Mouse (Mus musculus): ENCODE measurements at regions not wholly inside any gene's neighbourhood (a gene's known extent, or its start where the extent isn't known, plus 50 kb on each side); places are given as distances from the start of the nearest gene placed in this dataset.

DNA sequence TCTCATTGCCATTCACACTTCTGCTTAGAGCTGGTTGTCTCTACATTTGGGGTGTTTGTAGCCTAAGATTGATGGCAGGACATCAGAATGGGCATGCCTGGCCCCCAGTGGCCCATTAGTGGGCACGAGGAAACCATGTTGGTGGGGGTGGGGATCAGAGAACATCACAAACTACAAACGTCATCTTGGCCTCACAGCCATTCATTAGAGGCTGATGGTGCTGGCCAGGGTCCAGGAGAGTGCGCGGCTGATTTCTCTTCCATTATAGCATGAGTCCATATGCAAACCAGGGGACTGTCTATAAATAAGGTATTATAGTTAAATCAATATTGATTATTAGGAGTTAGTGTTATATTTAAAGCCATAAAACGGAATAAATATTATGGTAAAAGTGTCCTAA lies 67.9 kb downstream of the 3100002H09Rik start:
- no peak for DNase-seq

DNA sequence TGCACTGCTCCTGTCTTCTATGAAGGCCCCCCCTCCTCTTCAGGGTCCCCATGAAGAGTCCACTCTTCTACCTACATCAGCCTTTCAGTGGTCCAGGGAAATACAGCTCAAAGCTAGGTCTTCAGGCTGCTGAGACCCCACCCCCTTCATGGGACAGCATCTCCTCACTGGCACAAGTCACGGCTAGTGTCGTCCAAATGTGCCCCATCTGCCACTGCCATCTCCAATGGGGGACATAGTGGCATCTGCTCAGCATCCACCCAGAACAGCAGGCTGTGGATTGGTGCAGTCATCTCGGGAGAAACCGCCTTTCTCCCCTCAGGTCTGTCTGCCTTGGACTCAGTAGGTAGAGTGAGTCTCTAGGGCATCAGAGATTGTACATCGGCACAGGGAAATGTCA lies 72.1 kb downstream of the 3100002H09Rik start:
- DNase-seq, result no peak

DNA sequence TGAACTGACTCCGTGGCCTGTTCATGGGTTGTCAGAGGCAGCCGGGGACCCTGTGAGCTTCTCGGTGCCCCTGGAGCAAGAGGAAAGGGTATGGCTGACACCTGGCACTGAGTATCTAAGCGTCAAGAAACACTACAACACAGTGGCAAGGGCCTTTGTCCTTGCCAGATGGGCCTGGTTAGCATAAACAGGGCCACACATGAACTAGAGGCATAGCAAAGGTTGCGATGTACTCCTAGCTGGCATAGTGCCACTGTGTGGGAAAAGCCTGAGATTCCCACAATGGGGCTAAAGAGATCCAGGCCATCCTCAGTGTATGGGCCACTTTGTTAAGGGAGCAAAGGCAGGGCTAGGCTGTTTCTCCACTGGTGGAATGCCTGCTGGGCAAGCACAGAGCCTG lies 72.9 kb downstream of the 3100002H09Rik start:
- DNase-seq, result no peak

GRCm38 (mm10) chr4:124533614-124534013 lies 77.0 kb downstream of the 3100002H09Rik start:
- DNase-seq, result no peak

DNA sequence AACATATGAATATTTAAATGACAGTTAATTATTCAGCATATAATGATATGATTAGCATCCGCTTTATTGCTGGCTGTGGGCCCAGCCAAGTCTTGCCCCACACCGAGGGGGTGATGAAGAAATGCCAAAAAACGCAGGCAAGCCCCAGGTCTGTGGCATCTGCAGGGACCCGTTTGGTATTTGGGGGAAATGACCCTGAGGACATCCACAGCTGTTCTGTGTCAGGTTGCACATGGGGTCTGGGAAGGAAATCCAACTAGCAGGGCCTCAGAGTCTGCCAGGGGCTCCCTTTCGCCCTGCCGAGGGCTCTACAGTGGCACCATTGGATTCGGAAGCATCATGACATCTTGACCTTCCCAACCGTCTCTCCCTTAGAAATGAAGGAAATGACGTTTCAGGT lies 80.0 kb downstream of the 3100002H09Rik start:
- no peak for DNase-seq

DNA sequence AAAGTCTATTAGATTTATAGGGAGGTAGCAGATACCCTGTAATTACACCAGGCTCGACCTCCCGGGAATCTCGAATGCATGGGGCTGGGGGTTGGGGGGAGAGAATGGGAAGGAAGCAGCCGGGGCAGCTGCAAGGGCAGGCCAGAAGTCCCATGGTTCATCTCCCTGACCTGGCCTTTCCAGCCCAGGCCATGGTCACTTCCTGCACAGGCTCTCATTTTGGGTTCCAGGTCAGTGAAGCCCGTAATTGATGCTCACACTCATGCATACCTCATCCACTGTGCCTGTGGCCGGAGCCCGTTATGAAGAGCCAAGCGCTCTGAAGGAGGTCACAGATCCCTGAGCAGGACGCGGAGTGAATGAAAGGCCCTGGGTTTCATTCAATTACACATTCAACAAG lies 83.8 kb downstream of the 3100002H09Rik start:
- no peak for DNase-seq

GRCm38 (mm10) chr4:124526362-124526761 lies 84.2 kb downstream of the 3100002H09Rik start:
- DNase-seq, result no peak

DNA sequence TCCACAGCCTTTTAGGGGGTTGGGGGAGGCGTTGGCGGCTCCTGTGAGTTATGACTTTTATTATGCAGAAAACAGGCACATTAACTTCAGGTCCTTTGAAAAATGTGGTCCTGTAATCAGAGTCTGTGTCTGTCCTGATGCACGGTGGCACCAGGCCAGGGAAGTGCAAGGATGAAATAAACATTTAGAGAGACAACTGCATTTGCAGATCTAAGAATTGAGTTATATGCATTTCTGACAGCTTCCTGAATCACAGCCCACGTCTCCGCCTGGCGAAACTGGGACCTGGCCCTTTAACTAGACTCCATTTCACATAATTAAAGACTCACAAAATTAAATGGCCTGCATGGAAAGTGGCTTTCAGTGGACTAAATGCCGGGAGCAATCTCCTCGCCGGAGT lies 90.3 kb downstream of the 3100002H09Rik start:
- DNase-seq, result no peak

DNA sequence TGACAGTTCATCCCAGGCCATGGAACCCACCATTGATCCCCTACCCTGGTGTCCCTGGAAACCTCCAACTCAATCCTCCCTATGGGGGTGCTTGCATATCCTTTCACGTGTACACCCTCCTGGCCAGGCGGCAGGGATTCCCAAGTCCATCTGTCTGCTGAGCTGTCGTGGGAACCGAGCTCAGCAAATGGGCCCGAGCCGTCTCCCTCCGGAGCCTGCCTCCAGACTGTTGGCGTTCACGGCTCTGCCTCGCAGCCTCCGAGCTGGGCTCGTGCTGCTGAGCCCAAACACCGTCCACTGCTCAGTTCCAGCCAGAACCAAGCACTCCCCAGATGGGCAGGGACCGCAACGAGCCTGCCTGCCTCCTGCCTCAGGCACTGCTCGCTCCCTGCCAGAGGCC lies 98.8 kb downstream of the 3100002H09Rik start:
- DNase-seq, result no peak

GRCm38 (mm10) chr4:124510816-124511215 lies 99.8 kb downstream of the 3100002H09Rik start:
- DNase-seq, result no peak

GRCm38 (mm10) chr4:124509695-124510094 lies 100.9 kb downstream of the 3100002H09Rik start:
- peak; percentile 11 for DNase-seq

DNA sequence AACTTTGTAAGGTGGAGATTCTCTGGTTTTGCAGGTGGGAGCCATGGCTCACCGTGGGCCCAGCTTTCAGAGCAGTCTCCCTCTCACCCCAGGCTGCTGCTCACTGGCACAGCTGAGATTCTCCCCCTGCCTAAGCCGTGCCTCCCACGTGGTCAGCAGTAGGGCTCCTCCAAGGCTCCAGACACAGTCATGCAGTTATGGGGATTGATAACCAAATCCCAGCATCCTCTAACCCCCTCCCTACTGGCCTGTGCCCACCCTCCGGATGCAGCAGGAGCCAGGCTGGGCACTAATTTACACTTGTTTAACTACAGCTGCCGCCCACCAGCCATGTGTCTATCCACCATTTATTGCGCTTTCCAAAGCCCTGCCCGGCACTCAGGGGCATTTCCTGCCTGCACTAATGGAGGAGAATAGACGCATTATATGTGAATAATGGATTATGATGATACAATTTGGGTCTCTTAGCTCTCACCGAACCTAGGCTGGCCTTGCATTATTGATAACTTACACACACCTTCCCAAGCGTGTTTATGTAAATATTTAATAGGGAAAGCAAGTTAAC lies 104.4 kb downstream of the 3100002H09Rik start:
- DNase-seq, result no peak

DNA sequence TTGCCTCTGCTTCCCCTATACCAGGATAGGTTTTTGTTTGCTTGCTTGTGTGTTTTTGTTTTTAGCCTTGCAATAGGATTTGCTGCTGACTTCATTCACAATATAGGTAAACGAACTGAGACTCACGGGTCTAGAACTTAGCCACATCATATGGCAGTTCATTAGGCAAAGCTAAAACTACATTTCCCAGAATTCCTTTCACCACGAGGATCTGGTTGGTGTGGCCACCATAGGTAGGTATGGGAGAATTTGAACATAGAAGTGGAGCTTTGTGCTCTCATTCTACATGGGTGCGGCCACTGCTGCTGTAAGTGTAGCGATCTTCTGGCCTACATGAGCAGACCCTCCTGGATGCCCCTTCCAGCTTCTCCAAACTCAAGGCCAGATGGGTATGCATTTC lies 108.8 kb downstream of the 3100002H09Rik start:
- no peak for DNase-seq

DNA sequence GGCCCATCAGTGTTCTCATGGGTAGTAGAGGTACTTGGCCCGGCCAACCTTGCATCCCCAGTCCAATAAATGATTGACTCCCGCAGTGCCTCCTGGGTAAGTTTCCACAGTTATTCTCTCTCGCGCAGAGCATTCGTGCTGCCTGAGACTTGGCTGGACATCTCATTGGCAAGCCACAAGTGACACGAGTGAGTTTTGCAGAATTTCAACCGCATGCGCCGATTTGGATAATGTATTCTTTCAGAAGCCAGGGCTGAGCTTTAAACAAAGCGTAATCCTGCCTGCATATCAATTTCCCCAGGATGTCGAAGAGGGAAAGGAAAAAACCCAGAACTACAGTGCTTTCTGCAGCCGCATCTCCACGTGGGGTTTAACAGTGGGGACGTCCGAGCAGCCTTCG lies 112.6 kb downstream of the 3100002H09Rik start:
- DNase-seq, result no peak

DNA sequence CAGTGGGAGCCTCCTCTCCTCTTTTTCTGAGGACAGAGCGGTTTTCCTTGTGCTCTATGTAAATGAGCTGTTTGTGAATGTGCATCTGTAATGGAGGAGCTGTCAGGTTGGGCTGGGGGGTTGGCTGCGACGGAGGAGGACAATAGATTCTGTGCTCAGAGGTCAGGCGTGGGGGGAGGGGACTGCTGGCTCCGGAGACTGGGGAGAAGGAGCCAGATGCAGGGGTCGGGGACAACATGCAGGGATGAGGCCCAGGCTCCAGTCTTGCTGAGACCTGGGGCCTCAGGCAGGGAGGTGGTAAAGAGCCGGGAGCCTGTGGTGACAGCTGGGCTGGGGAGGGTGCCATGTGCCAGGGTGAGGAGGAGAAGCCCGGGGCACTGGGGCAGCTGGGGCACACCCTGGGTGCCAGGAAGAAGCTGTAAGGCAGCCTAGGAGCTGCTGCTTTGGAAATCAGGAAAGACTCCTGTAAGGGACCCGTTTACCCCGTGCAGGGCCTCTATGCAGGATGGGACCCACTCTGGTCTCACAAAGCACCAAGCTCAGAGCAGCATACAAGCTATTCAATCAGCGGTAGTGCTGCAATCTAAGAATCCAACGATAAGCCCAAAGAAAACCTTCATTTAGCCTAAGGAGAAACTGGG lies 124.5 kb downstream of the 3100002H09Rik start:
- DNase-seq, result no peak

DNA sequence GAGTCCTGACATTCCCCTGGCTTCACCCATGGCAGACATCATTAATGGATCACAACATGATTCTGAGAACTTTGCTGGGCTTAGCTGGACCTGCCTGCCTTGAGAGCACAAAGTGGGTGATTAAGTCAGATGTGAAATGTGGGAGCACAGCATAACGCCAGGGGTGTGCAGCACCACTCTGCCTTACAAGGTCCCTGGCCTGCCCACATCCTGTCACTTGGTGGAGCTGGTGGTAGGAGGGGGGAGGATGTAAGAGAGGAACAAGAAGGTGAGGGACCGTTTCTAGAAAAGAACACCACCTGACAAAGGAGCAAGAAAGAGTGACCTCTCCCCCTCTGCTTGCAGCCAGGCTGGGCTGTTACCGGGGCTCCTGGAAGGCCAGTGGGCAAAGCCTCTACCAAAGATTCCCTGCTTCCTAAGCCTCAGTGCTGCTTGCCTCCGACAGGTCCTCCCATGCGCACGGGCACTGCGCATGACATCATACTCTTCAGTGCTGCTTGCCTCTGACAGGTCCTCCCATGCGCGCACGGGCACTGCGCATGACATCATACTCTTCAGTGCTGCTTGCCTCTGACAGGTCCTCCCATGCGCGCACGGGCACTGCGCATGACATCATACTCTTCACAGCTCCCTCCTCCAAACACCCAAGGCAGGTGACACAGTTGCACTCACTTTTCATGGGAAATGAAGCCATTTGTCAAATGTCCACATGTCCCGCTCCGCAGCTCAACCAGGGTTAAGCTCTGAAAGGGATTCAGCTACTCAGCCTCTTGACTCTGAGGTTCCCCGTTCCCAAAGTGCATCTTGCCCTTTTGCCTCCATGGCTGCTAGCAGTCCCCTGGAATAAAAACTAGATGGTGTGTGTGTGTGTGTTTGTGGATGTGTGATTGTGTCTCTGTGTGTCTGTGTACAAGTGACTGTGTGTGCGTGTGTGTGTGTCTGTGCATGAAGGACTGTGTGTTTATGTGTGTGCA lies 125.7 kb downstream of the 3100002H09Rik start:
- no peak for DNase-seq

GRCm38 (mm10) chr4:124477870-124478301 lies 132.7 kb downstream of the 3100002H09Rik start:
- no peak for DNase-seq

GRCm38 (mm10) chr4:124477359-124477868 lies 133.2 kb downstream of the 3100002H09Rik start:
- DNase-seq, result no peak

GRCm38 (mm10) chr4:124465229-124465820 lies 145.3 kb downstream of the 3100002H09Rik start:
- no peak for DNase-seq

DNA sequence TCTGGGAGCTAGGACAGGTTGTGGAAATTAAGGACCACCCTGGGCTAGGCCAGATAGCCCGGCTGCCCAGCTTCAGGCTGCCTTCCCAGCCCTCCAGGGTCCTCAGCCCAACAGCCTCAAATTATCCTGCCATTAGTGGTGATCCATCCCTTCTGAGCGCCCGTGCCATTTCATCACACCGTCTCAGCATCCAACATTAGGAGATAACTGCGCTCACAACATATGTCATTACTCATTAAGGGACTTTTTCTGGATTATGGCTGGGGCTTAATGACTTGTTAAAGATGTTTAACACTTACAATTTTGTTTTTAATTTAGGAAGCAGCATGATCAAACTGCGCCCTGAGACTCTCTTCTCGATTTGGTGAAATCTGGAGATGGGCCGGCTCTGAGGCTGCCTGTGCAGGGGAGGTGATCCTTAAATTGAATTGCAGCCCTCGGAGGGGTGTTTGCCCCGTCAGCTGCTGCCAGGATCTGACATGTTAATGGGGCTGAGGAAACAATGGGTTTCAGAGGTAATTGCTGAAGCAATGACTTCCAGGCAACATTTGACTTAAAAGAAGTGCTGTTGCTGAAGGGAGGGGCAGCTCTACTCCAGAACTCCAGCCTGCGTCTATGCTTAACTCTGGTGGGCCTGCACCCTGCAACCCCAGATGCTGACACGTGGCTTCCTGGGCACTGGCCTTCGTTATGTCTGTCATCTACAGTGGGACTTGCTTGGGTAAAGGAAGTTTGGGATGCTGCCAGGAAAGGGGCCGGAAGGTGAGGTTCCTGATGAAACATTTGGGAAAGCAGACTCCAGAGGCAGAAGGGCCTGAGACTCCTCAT lies 154.9 kb downstream of the 3100002H09Rik start:
- no peak for DNase-seq

DNA sequence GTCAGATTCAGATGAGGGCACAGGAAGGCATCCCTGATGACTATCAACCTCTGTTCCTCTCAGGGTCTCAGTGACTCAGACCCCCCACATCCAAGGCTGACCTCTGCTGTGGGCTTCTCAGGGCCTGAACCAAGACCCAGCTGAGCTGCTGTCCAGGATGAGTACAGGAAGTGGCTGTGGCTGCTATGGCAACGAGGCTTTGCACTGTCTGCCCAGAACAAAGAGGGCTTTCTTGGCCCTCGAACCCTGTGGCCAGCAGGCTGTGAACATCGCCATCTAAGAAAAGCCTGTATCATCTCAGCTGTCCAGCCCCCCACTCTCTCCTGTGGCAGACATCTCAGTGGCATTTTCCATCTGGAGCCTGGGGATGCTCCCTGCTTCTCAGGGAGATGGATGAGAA lies 159.5 kb downstream of the 3100002H09Rik start:
- peak; percentile 2 for DNase-seq

- DNase-seq, result peak; percentile 2
Observed at GRCm38 (mm10) chr4:124446615-124447014, 164.0 kb downstream of the 3100002H09Rik start.

All from cerebellum, adult 11 months (tissue).